Mouse (Mus musculus) cerebellum, postnatal 36 days (tissue): ENCODE data around the gene Efemp1.

Experiments
- DNase-seq, 2 experiments: peaks; one replicate each; pipeline ENCODE4 v3.0.0; 2021 to 2022; ENCODE audit warnings: mixed read lengths in 2 of 2

The Efemp1 gene

GRCm38 (mm10) chr11:28853102-28853800 lies at the start of gene Efemp1:
TSS of gene Efemp1 (plus strand) at chr11:28853204.
- peak in 1 of 2 experiments; percentile 2 for DNase-seq

- peak in 1 of 2 experiments; percentile 3 for DNase-seq
These were observed 44.3 kb upstream of the Efemp1 start for GRCm38 (mm10) chr11:28808685-28809084.

GRCm38 (mm10) chr11:28811874-28812273 lies 41.1 kb upstream of the Efemp1 start:
- no peak for DNase-seq

GRCm38 (mm10) chr11:28812564-28812963 lies 40.4 kb upstream of the Efemp1 start:
- no peak for DNase-seq

- DNase-seq: no peak
These were observed 35.6 kb upstream of the Efemp1 start for GRCm38 (mm10) chr11:28817405-28817804.

GRCm38 (mm10) chr11:28826950-28827349 lies 26.1 kb upstream of the Efemp1 start:
- DNase-seq: no peak

- no peak for DNase-seq
These were observed 19.2 kb upstream of the Efemp1 start for GRCm38 (mm10) chr11:28833809-28834208.

- no peak for DNase-seq
These were observed 17.9 kb upstream of the Efemp1 start for GRCm38 (mm10) chr11:28835141-28835540.

GRCm38 (mm10) chr11:28849841-28850240 lies 3.2 kb upstream of the Efemp1 start:
- DNase-seq: no peak

- DNase-seq: no peak
These were observed 1.4 kb upstream of the Efemp1 start for GRCm38 (mm10) chr11:28851645-28852044.

- DNase-seq: no peak
These were observed 564 bp upstream of the Efemp1 start for GRCm38 (mm10) chr11:28852361-28852919.

GRCm38 (mm10) chr11:28859125-28859524 lies 6.1 kb downstream of the Efemp1 start:
- no peak for DNase-seq

GRCm38 (mm10) chr11:28869129-28869528 lies 16.1 kb downstream of the Efemp1 start:
- DNase-seq: no peak

GRCm38 (mm10) chr11:28881381-28881976 lies 28.5 kb downstream of the Efemp1 start:
- DNase-seq: no peak

GRCm38 (mm10) chr11:28883106-28883505 lies 30.1 kb downstream of the Efemp1 start:
- no peak for DNase-seq

- DNase-seq: no peak
These were observed 36.5 kb downstream of the Efemp1 start for GRCm38 (mm10) chr11:28889538-28889937.

GRCm38 (mm10) chr11:28891515-28891914 lies 38.5 kb downstream of the Efemp1 start:
- DNase-seq: no peak

- DNase-seq: no peak
These were observed 46.4 kb downstream of the Efemp1 start for GRCm38 (mm10) chr11:28899420-28899819.

GRCm38 (mm10) chr11:28904596-28904995 lies 51.6 kb downstream of the Efemp1 start:
- no peak for DNase-seq

GRCm38 (mm10) chr11:28906288-28906687 lies 53.3 kb downstream of the Efemp1 start:
- DNase-seq: no peak

- DNase-seq: no peak
These were observed 56.0 kb downstream of the Efemp1 start for GRCm38 (mm10) chr11:28908908-28909545.

GRCm38 (mm10) chr11:28912469-28913138 lies 59.6 kb downstream of the Efemp1 start:
- no peak for DNase-seq

- no peak for DNase-seq
These were observed 81.4 kb downstream of the Efemp1 start for GRCm38 (mm10) chr11:28934449-28934848.
